Mouse (Mus musculus): ENCODE results near the gene Med12l.

DNA sequence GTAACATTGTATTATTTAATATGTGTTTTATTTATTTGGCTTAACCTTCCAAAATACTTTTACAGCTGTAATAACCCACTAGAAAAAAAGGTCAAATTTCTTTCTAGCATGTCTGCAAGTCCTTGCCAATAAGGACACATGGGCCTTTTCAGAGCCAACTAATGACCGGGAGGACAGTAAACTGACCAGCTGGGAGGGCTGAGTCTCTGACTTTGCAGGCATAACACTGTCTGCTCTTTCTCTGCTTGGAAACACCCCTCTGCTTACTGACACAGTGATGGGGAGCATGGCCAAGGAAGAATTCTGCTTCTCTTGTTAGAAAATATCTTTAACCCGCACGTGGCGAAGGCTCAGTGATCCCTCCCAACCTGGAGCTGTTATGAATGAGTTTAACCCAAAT is 337.4 kb downstream of the Med12l start:
- TF ChIP-seq GATA1 (IDR thresholded peaks at IDR 0.05; ENCODE audit: low read length), result no peak
- TF ChIP-seq TAL1 (IDR thresholded peaks at IDR 0.05; ENCODE audit: low read length), result no peak

All from erythroblast, embryonic 14.5 days (primary cell).